Mouse (Mus musculus) myocyte (in vitro differentiated cells): ENCODE measurements around the gene Pan3. TPM values are rescaled to one million over a fixed set of nuclear protein-coding genes. Genes with fewer than 3 reads are reported as not detected.

ENCODE experiments used
- H3K27me3 ChIP-seq: one replicate; pipeline ENCODE4 v1.6.1; 2011; ENCODE audit not compliant: control insufficient read depth, insufficient read depth, insufficient read length
- H3K36me3 ChIP-seq: one replicate; pipeline ENCODE4 v1.6.1; 2011; ENCODE audit not compliant: control insufficient read depth, insufficient read depth
- H3K4me2 ChIP-seq: one replicate; pipeline ENCODE4 v1.6.1; 2011; ENCODE audit warnings: low read depth, control low read depth
- H3K4me3 ChIP-seq: one replicate; pipeline ENCODE4 v1.5.1; 2011; ENCODE audit warnings: mild to moderate bottlenecking, control low read depth, moderate library complexity
- H3K79me2 ChIP-seq: one replicate; pipeline ENCODE4 v1.6.1; 2011; ENCODE audit not compliant: control insufficient read depth, insufficient read depth
- H3ac ChIP-seq: one replicate; pipeline ENCODE4 v1.6.1; 2011; ENCODE audit not compliant: control insufficient read depth, insufficient read length
- CEBPB ChIP-seq: IDR thresholded peaks from 2 replicates; pipeline ENCODE4 v1.6.1; 2011; ENCODE audit warnings: mild to moderate bottlenecking, moderate library complexity; ENCODE audit not compliant: poor library complexity, insufficient read depth, severe bottlenecking
- E2F4 ChIP-seq: IDR thresholded peaks from one replicate; pipeline ENCODE4 v1.6.1; 2011; ENCODE audit warnings: mild to moderate bottlenecking, control low read depth, moderate library complexity; ENCODE audit not compliant: insufficient read depth
- MAX ChIP-seq: IDR thresholded peaks from one replicate; pipeline ENCODE4 v1.6.1; 2011; ENCODE audit warnings: low read depth, mild to moderate bottlenecking, control low read depth
- MYOD1 ChIP-seq, 3 experiments: IDR thresholded peaks; one replicate each; pipeline ENCODE4 v1.6.1; 2011; ENCODE audit warnings: control low read depth in 2 of 3, low read depth in 2 of 3, mild to moderate bottlenecking in 2 of 3, moderate library complexity in 1 of 3; ENCODE audit not compliant: insufficient read length in 2 of 3, control insufficient read depth in 1 of 3
- MYOG ChIP-seq, 3 experiments: IDR thresholded peaks; one replicate each; pipeline ENCODE4 v1.6.1; 2011; ENCODE audit warnings: control low read depth in 2 of 3, low read depth in 2 of 3, mild to moderate bottlenecking in 2 of 3; ENCODE audit not compliant: insufficient read length in 2 of 3, control insufficient read depth in 1 of 3, insufficient read depth in 1 of 3
- POLR2A ChIP-seq: IDR thresholded peaks from one replicate; pipeline ENCODE4 v1.6.1; 2011; ENCODE audit warnings: low read depth, mild to moderate bottlenecking, control low read depth, moderate library complexity; ENCODE audit not compliant: insufficient read length
- POLR2AphosphoS2 ChIP-seq: IDR thresholded peaks from one replicate; pipeline ENCODE4 v1.6.1; 2011; ENCODE audit warnings: low read depth, control low read depth; ENCODE audit not compliant: insufficient read length
- REST ChIP-seq: IDR thresholded peaks from one replicate; pipeline ENCODE4 v1.6.1; 2011; ENCODE audit warnings: mild to moderate bottlenecking, control low read depth, moderate library complexity; ENCODE audit not compliant: insufficient read depth, insufficient read length
- SRF ChIP-seq: IDR thresholded peaks from one replicate; pipeline ENCODE4 v1.6.1; 2011; ENCODE audit warnings: low read depth; ENCODE audit not compliant: control insufficient read depth, insufficient read length
- TCF12 ChIP-seq: IDR thresholded peaks from one replicate; pipeline ENCODE4 v1.6.1; 2011; ENCODE audit warnings: mild to moderate bottlenecking, control low read depth; ENCODE audit not compliant: poor library complexity, insufficient read depth, severe bottlenecking
- TCF3 ChIP-seq: IDR thresholded peaks from one replicate; pipeline ENCODE4 v1.6.1; 2011; ENCODE audit warnings: low read depth, control low read depth; ENCODE audit not compliant: insufficient read length
- USF1 ChIP-seq: IDR thresholded peaks from one replicate; pipeline ENCODE4 v1.6.1; 2011; ENCODE audit warnings: low read depth, mild to moderate bottlenecking, control low read depth, moderate library complexity
- polyA plus RNA-seq: library from polyadenylated mRNA; unstranded; fragments of >200 nt; fragmentation: generic; extraction: Trizol; gene quantifications from one replicate; pipeline ENCODE4 v1.2.1, GENCODE M21; 2012; ENCODE audit warnings: missing spikeins

Gene Pan3
- polyA plus RNA-seq, 1 experiment, result 10.9 TPM

DNA sequence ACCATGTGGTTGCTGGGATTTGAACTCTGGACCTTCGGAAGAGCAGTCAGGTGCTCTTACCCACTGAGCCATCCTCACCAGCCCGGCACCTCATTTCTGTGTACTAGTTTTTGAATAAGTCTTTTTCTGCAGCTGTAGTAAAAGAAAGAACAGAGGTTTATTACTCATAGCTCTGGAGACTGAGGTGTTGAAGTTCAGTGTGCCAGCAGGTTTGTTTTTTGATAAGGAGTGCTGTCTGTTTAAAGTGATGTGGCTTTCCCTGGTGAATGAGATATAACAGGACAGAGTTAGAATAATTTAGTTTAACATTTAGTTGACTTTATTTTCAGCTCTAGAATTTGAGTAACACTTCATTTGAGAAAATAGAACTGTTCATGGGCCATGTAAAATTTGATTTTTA, 14.8 kb downstream of the Pan3 start:
- no peak overlapping the region for H3K4me2 ChIP-seq
- TF ChIP-seq E2F4, result no peak
- TF ChIP-seq POLR2AphosphoS2, result no peak
- TF ChIP-seq USF1, result no peak
- TF ChIP-seq TCF12, result no peak
- no peak for TF ChIP-seq MYOG (IDR thresholded peaks at IDR 0.05; ENCODE audit: control insufficient read depth in 1 of 3, insufficient read depth in 1 of 3, insufficient read length in 2 of 3, low read depth in 2 of 3)
- TF ChIP-seq MYOD1 (IDR thresholded peaks at IDR 0.05; ENCODE audit: control insufficient read depth in 1 of 3, insufficient read length in 2 of 3, low read depth in 2 of 3), result no peak
- TF ChIP-seq POLR2A, result no peak
- TF ChIP-seq MAX, result no peak
- peaks cover 97% of the 10 kb centered on the region for H3K79me2 ChIP-seq
- no peaks in the 10 kb centered on the region for H3K27me3 ChIP-seq
- H3K36me3 ChIP-seq, result no peaks in the 10 kb centered on the region
- H3ac ChIP-seq, result no peak overlapping the region
- no peak overlapping the region for H3K4me3 ChIP-seq

DNA sequence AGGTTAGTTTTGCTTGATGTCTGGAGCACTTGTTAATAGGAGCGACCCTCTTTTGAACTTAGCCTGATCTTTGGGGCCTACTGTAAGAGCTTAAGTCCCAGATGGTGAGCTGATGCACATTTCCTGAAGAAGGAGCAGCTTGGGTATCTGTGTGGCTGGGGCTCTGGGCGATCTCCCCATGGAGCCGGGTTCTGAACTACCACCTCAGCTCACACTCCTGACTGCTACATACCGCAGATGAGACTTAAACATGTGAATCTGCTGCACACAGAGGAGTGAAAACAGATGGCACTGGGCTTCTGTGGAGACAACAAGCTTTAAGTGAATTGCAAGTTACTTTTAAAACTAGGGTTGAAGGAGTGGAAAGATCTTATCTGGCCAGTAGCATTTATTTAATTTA, 15.3 kb downstream of the Pan3 start:
- Histone ChIP-seq H3K36me3 (no peaks in the 10 kb centered on the region), H3K4me3 (no peak overlapping the region), H3K27me3 (no peaks in the 10 kb centered on the region), H3K79me2 (peaks cover 97% of the 10 kb centered on the region), H3K4me2 (no peak overlapping the region), H3ac (no peak overlapping the region)
- TF ChIP-seq POLR2AphosphoS2 (no peak), MYOG (IDR thresholded peaks at IDR 0.05; ENCODE audit: control insufficient read depth in 1 of 3, insufficient read depth in 1 of 3, insufficient read length in 2 of 3, low read depth in 2 of 3) (no peak), CEBPB (no peak), E2F4 (no peak), USF1 (no peak), TCF3 (no peak), MYOD1 (IDR thresholded peaks at IDR 0.05; ENCODE audit: control insufficient read depth in 1 of 3, insufficient read length in 2 of 3, low read depth in 2 of 3) (no peak), MAX (no peak), TCF12 (no peak), REST (no peak), SRF (no peak), POLR2A (no peak)

DNA sequence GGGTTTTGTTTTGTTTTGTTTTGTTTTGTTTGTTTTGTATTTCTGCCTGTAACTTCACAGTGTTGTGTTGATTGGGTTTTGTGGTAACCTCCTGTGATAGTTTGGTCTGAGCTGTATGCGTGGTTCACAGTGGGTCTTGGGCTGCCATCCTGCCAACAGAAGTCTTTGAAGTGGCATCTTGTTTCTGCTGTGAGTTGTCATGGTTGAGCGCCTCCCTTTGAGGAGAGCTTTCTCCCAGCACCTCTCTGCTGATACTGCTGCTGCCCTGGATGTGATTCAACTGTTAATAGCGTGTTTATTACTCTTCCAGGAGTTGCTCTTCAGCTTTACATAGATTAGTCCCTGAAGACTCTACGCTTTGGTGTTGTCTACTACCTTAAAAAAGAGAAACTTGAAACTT, 18.6 kb downstream of the Pan3 start:
- Histone ChIP-seq H3K4me3 (no peak overlapping the region), H3ac (no peak overlapping the region), H3K36me3 (peaks cover 4% of the 10 kb centered on the region), H3K79me2 (peaks cover 80% of the 10 kb centered on the region), H3K4me2 (peak overlapping the region; percentile 25), H3K27me3 (no peaks in the 10 kb centered on the region)
- TF ChIP-seq MYOG (IDR thresholded peaks at IDR 0.05; ENCODE audit: control insufficient read depth in 1 of 3, insufficient read depth in 1 of 3, insufficient read length in 2 of 3, low read depth in 2 of 3), result no peak
- TF ChIP-seq E2F4, result no peak
- no peak for TF ChIP-seq TCF12
- TF ChIP-seq SRF, result no peak
- no peak for TF ChIP-seq POLR2A

DNA sequence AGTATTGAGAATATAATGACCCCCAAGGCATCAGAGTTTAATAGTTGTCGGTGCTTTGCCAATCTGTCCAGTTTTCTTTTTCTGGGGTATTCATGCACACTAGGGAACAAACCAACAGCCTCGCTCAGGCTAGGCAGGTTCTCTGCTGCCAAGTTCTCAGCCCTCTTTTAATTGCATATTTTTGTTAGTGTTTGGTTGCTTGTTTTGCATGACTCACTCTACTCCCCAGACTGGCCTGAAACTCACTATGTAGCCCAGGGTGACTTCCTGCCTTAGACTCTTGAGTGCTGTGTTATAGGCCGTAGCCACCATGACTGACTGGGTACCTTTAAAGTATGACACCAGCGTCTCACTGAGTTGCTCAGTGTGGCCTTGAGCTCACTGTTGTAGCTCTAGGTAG, 19.0 kb downstream of the Pan3 start:
- peaks cover 76% of the 10 kb centered on the region for H3K79me2 ChIP-seq

DNA sequence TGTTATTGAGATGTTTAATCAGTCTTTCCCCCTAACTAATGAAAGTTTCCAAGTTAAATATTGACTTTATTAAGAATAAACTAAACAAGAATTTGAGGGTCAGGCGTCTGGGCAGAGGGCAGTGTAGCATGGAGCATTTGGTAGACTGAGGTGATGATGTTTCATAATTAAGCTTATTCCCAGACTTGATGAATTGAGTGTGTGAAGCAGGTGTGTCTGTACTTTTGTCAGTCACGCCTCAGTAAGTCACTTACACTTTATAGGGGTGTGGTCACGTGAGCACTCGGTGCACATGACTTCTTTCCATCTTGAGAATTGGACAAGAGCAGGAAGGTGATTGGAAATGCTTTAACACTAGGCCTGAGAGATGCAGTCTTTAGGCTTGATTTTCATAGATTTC, 26.5 kb downstream of the Pan3 start:
- TF ChIP-seq REST (no peak), SRF (no peak), CEBPB (no peak), POLR2AphosphoS2 (no peak), TCF3 (no peak), MYOG (IDR thresholded peaks at IDR 0.05; ENCODE audit: control insufficient read depth in 1 of 3, insufficient read depth in 1 of 3, insufficient read length in 2 of 3, low read depth in 2 of 3) (no peak), MAX (no peak)

More for the DNA sequence above, 19.0 kb downstream of the Pan3 start:
- no peaks in the 10 kb centered on the region for H3K27me3 ChIP-seq
- H3K36me3 ChIP-seq, result peaks cover 4% of the 10 kb centered on the region
- TF ChIP-seq POLR2AphosphoS2 (no peak), POLR2A (no peak), MAX (no peak), TCF12 (no peak), USF1 (no peak), E2F4 (no peak), SRF (no peak), REST (no peak), MYOG (IDR thresholded peaks at IDR 0.05; ENCODE audit: control insufficient read depth in 1 of 3, insufficient read depth in 1 of 3, insufficient read length in 2 of 3, low read depth in 2 of 3) (no peak), MYOD1 (IDR thresholded peaks at IDR 0.05; ENCODE audit: control insufficient read depth in 1 of 3, insufficient read length in 2 of 3, low read depth in 2 of 3) (no peak), CEBPB (no peak)
- no peak overlapping the region for H3ac ChIP-seq
- H3K4me2 ChIP-seq, result peak overlapping the region; percentile 25
- H3K4me3 ChIP-seq, result no peak overlapping the region

More for the DNA sequence above, 26.5 kb downstream of the Pan3 start:
- Histone ChIP-seq H3K4me2 (no peak overlapping the region), H3K36me3 (peaks cover 18% of the 10 kb centered on the region), H3K27me3 (no peaks in the 10 kb centered on the region), H3K4me3 (no peak overlapping the region), H3K79me2 (peaks cover 40% of the 10 kb centered on the region), H3ac (no peak overlapping the region)
